ENCODE assay signal across 11 mouse cellular contexts in the genomic region with DNA sequence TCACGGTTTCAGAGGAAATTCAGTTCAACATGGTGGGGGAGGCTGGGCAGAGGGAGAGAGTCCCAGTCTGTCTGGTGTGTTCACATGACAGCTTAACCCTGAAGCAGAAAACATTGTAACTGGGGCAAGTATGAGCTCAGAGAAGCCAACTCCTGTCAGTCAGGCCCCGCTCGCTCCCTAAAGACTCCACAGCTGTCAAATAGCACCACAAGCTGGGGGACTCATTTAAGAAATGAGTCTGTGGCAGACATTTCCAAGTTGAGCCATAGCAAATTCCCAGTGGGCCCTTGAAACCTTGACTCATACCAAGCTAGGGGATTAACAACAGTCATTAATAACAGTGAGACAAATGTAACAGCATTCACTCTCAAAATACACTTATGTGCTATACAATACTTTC.
"Had no signal": no experiment of that assay in that cellular context is flagged by ENCODE, and none has a peak within 500 bp of the region (broad histone marks: within the 10 kb centered on the region; RNA-seq: fewer than 3 reads in every experiment).

No protein-coding gene starts in this region.

- H3K9me3 ChIP-seq: neural tube, embryonic 15.5 days had no signal

- DNase-seq: kidney, postnatal 14 days; left cerebral cortex, postnatal 4 days; lung, adult 18-20 months; right cerebral cortex, postnatal 4 days; spleen, adult 18-20 months; thymus, adult 18-20 months; thymus, postnatal 14 days had no signal

- H3K4me1 ChIP-seq: midbrain, embryonic 13.5 days; neural tube, embryonic 15.5 days had no signal

- H3K9ac ChIP-seq: limb, embryonic 13.5 days; liver, embryonic 14.5 days; midbrain, embryonic 13.5 days; neural tube, embryonic 15.5 days had no signal

- H3K4me3 ChIP-seq: limb, embryonic 13.5 days; midbrain, embryonic 13.5 days; neural tube, embryonic 15.5 days had no signal

- H3K27me3 ChIP-seq: limb, embryonic 13.5 days; midbrain, embryonic 13.5 days; neural tube, embryonic 15.5 days had no signal

- H3K36me3 ChIP-seq: limb, embryonic 13.5 days; midbrain, embryonic 13.5 days; neural tube, embryonic 15.5 days had no signal

- H3K4me2 ChIP-seq: limb, embryonic 13.5 days; midbrain, embryonic 13.5 days; neural tube, embryonic 15.5 days had no signal

- H3K27ac ChIP-seq: limb, embryonic 13.5 days; liver, embryonic 14.5 days; midbrain, embryonic 13.5 days; neural tube, embryonic 15.5 days had no signal

- ATAC-seq: midbrain, embryonic 13.5 days had no signal
